Mouse (Mus musculus) kidney, adult 18-20 months (tissue): ENCODE results near the gene Pigo.

Source experiments
- DNase-seq: peaks from one replicate; pipeline ENCODE4 v3.0.0; 2021

The Pigo gene

GRCm38 (mm10) chr4:43025084-43025960 lies at the start of gene Pigo:
Gene Pigo, minus strand, starts transcription at chr4:43025819.
- peak; percentile 98 for DNase-seq

GRCm38 (mm10) chr4:43074923-43075322 lies 49.3 kb upstream of the Pigo start:
- no peak for DNase-seq

GRCm38 (mm10) chr4:43065471-43065870 lies 39.9 kb upstream of the Pigo start:
- DNase-seq: no peak

- DNase-seq: no peak
Observed at GRCm38 (mm10) chr4:43060286-43060685, 34.7 kb upstream of the Pigo start.

GRCm38 (mm10) chr4:43059697-43060096 lies 34.1 kb upstream of the Pigo start:
- DNase-seq: no peak

GRCm38 (mm10) chr4:43058753-43059654 lies 33.4 kb upstream of the Pigo start, which contains the start of gene Unc13b:
Gene Unc13b, plus strand, starts transcription at chr4:43058953.
- peak; percentile 92 for DNase-seq

- DNase-seq: no peak
Observed at GRCm38 (mm10) chr4:43058392-43058752, 32.8 kb upstream of the Pigo start.

GRCm38 (mm10) chr4:43057654-43058053 lies 32.0 kb upstream of the Pigo start:
- DNase-seq: no peak

GRCm38 (mm10) chr4:43052627-43053026 lies 27.0 kb upstream of the Pigo start:
- DNase-seq: peak; percentile 55

- peak; percentile 72 for DNase-seq
Observed at GRCm38 (mm10) chr4:43047231-43047630, 21.6 kb upstream of the Pigo start.

- no peak for DNase-seq
Observed at GRCm38 (mm10) chr4:43046607-43047006, 21.0 kb upstream of the Pigo start.

GRCm38 (mm10) chr4:43045659-43046302 lies 20.2 kb upstream of the Pigo start, which contains the start of gene Fam214b:
Gene Fam214b, minus strand, starts transcription at chr4:43046220.
- peak; percentile 100 for DNase-seq

GRCm38 (mm10) chr4:43045285-43045658 lies 19.7 kb upstream of the Pigo start:
- no peak for DNase-seq

- DNase-seq: peak; percentile 37
Observed at GRCm38 (mm10) chr4:43044673-43045072, 19.1 kb upstream of the Pigo start.

- DNase-seq: peak; percentile 46
Observed at GRCm38 (mm10) chr4:43043644-43044357, 18.2 kb upstream of the Pigo start.

- DNase-seq: no peak
Observed at GRCm38 (mm10) chr4:43040881-43041547, 15.4 kb upstream of the Pigo start.

- DNase-seq: peak; percentile 94
Observed at GRCm38 (mm10) chr4:43040114-43040572, 14.5 kb upstream of the Pigo start.

GRCm38 (mm10) chr4:43039609-43040008 lies 14.0 kb upstream of the Pigo start:
- peak; percentile 11 for DNase-seq

- peak; percentile 28 for DNase-seq
Observed at GRCm38 (mm10) chr4:43038567-43039495, 13.2 kb upstream of the Pigo start.

- no peak for DNase-seq
Observed at GRCm38 (mm10) chr4:43037860-43038566, 12.4 kb upstream of the Pigo start.
